Mouse (Mus musculus): ENCODE data around the gene Pbxip1. TPM values are rescaled to one million over a fixed set of nuclear protein-coding genes. Genes with fewer than 3 reads are reported as not detected.
A peak's percentile ranks its signal among the peaks of the same experiment; 100 is the strongest.

Gene Pbxip1
- 90.9 and 91.6 TPM in 2 replicates for polyA plus RNA-seq (2011; ENCODE audit: insufficient read length, low read depth, missing spikeins)

GRCm38 (mm10) chr3:89436176-89437113 lies at the start of gene Pbxip1:
Pbxip1 (plus strand) TSS chr3:89436706.
- Histone ChIP-seq H3K4me1 (ENCODE audit: control insufficient read depth, insufficient read depth, low read length) (no peaks in the 10 kb centered on the region), H3K4me3 (ENCODE audit: insufficient read depth, low read length) (peak within 1 kb of the TSS; percentile 62), H3K27ac (ENCODE audit: insufficient read depth, low read length) (peak within 1 kb of the TSS; percentile 33)
- peak; percentile 91 for TF ChIP-seq POLR2A (IDR thresholded peaks at IDR 0.05; ENCODE audit: low read depth, low read length)
- no peak for TF ChIP-seq CTCF (IDR thresholded peaks at IDR 0.05; ENCODE audit: borderline replicate concordance, insufficient read depth, low read length)

GRCm38 (mm10) chr3:89387632-89388031 lies 48.9 kb upstream of the Pbxip1 start:
- no peaks in the 10 kb centered on the region for H3K4me1 ChIP-seq (ENCODE audit: control insufficient read depth, insufficient read depth, low read length)

GRCm38 (mm10) chr3:89388134-89388881 lies 48.2 kb upstream of the Pbxip1 start:
- no peak overlapping the region for H3K4me3 ChIP-seq (ENCODE audit: insufficient read depth, low read length)
- H3K4me1 ChIP-seq (ENCODE audit: control insufficient read depth, insufficient read depth, low read length) = no peaks in the 10 kb centered on the region
- no peak overlapping the region for H3K27ac ChIP-seq (ENCODE audit: insufficient read depth, low read length)
- TF ChIP-seq CTCF (IDR thresholded peaks at IDR 0.05; ENCODE audit: borderline replicate concordance, insufficient read depth, low read length) (no peak), POLR2A (IDR thresholded peaks at IDR 0.05; ENCODE audit: low read depth, low read length) (no peak)

More at GRCm38 (mm10) chr3:89387632-89388031, 48.9 kb upstream of the Pbxip1 start:
- Histone ChIP-seq H3K27ac (ENCODE audit: insufficient read depth, low read length) (no peak overlapping the region), H3K4me3 (ENCODE audit: insufficient read depth, low read length) (no peak overlapping the region)
- TF ChIP-seq CTCF (IDR thresholded peaks at IDR 0.05; ENCODE audit: borderline replicate concordance, insufficient read depth, low read length) (no peak), POLR2A (IDR thresholded peaks at IDR 0.05; ENCODE audit: low read depth, low read length) (no peak)

- H3K4me1 ChIP-seq (ENCODE audit: control insufficient read depth, insufficient read depth, low read length) = no peaks in the 10 kb centered on the region
- no peak for TF ChIP-seq POLR2A (IDR thresholded peaks at IDR 0.05; ENCODE audit: low read depth, low read length)
- no peak for TF ChIP-seq CTCF (IDR thresholded peaks at IDR 0.05; ENCODE audit: borderline replicate concordance, insufficient read depth, low read length)
- H3K4me3 ChIP-seq (ENCODE audit: insufficient read depth, low read length) = no peak overlapping the region
- H3K27ac ChIP-seq (ENCODE audit: insufficient read depth, low read length) = no peak overlapping the region
Observed at GRCm38 (mm10) chr3:89388901-89389740, 47.4 kb upstream of the Pbxip1 start.

DNA sequence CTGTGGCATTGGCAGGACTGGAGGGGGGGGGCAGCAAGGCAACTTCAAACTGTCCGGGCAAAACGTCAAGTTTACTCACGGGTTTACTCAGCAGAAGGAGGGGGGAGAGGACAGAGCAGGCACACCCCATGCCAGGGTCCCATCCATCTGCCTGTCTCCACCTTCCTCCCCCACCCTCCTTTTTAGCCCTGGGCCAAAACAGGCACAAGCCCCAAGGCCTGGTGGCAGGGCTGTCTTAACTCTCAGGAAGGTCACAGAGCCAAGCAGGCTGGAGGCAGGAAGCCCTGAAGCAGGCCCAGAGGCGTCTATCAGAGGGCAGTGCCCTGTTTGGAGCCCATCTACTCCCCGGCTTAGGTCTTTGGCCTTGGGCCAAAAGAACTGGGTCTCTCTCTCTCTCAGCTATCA lies 46.4 kb upstream of the Pbxip1 start:
- Histone ChIP-seq H3K4me1 (ENCODE audit: control insufficient read depth, insufficient read depth, low read length) (no peaks in the 10 kb centered on the region), H3K4me3 (ENCODE audit: insufficient read depth, low read length) (no peak overlapping the region), H3K27ac (ENCODE audit: insufficient read depth, low read length) (peak overlapping the region; percentile 6; the same call in 1 of the 2 replicates)
- TF ChIP-seq POLR2A (IDR thresholded peaks at IDR 0.05; ENCODE audit: low read depth, low read length) = no peak

- peak; percentile 9 for TF ChIP-seq POLR2A (IDR thresholded peaks at IDR 0.05; ENCODE audit: low read depth, low read length)
- TF ChIP-seq CTCF (IDR thresholded peaks at IDR 0.05; ENCODE audit: borderline replicate concordance, insufficient read depth, low read length) = no peak
- Histone ChIP-seq H3K27ac (ENCODE audit: insufficient read depth, low read length) (peak overlapping the region; percentile 95), H3K4me1 (ENCODE audit: control insufficient read depth, insufficient read depth, low read length) (no peaks in the 10 kb centered on the region), H3K4me3 (ENCODE audit: insufficient read depth, low read length) (peak overlapping the region; percentile 79)
Observed at GRCm38 (mm10) chr3:89390699-89391662, 45.5 kb upstream of the Pbxip1 start.

GRCm38 (mm10) chr3:89391663-89392511 lies 44.6 kb upstream of the Pbxip1 start:
- H3K27ac ChIP-seq (ENCODE audit: insufficient read depth, low read length) = peak overlapping the region; percentile 95
- TF ChIP-seq CTCF (IDR thresholded peaks at IDR 0.05; ENCODE audit: borderline replicate concordance, insufficient read depth, low read length) (no peak), POLR2A (IDR thresholded peaks at IDR 0.05; ENCODE audit: low read depth, low read length) (peak; percentile 71)
- H3K4me1 ChIP-seq (ENCODE audit: control insufficient read depth, insufficient read depth, low read length) = no peaks in the 10 kb centered on the region
- peak overlapping the region; percentile 79 for H3K4me3 ChIP-seq (ENCODE audit: insufficient read depth, low read length)

All from embryonic fibroblast, embryonic 13.5 days (primary cell).